Mouse (Mus musculus): ENCODE measurements at regions not wholly inside any gene's neighbourhood (a gene's known extent, or its start where the extent isn't known, plus 50 kb on each side); places are given as distances from the start of the nearest gene placed in this dataset.

GRCm38 (mm10) chr4:131372517-131372916 is 428.3 kb downstream of the Matn1 start:
- no peak for DNase-seq (ENCODE audit: low spot score)

DNA sequence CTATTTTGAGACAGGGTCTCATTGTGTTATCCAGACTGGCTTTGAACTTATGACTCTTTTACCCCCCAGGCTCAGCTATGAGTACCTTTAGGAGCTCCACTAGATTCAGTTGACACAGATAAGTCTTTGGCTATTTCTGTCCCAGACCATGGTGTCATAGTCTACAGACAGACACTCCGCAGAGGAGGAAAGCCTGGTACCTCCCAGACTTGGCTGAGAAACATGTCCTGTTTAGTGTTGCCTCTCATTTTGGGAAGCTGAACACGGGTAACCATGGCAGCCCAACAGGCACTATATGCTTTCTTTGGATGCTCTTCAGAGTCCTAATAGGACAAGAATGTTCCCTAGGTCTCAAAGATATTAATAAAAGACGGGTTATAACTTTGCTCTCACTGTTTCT is 429.0 kb downstream of the Matn1 start:
- DNase-seq (ENCODE audit: low spot score): no peak

- DNase-seq (ENCODE audit: low spot score): no peak
These were observed 430.5 kb downstream of the Matn1 start for GRCm38 (mm10) chr4:131374527-131375290.

GRCm38 (mm10) chr4:131381063-131381462 is 436.9 kb downstream of the Matn1 start:
- no peak for DNase-seq (ENCODE audit: low spot score)

- no peak for DNase-seq (ENCODE audit: low spot score)
These were observed 437.3 kb downstream of the Matn1 start for GRCm38 (mm10) chr4:131381529-131381928.

- no peak for DNase-seq (ENCODE audit: low spot score)
These were observed 439.7 kb downstream of the Matn1 start for GRCm38 (mm10) chr4:131383862-131384261.

GRCm38 (mm10) chr4:131386961-131387360 is 442.8 kb downstream of the Matn1 start:
- no peak for DNase-seq (ENCODE audit: low spot score)

- DNase-seq (ENCODE audit: low spot score): peak; percentile 2
These were observed 446.8 kb downstream of the Ptpru start for GRCm38 (mm10) chr4:131391119-131391923.

DNA sequence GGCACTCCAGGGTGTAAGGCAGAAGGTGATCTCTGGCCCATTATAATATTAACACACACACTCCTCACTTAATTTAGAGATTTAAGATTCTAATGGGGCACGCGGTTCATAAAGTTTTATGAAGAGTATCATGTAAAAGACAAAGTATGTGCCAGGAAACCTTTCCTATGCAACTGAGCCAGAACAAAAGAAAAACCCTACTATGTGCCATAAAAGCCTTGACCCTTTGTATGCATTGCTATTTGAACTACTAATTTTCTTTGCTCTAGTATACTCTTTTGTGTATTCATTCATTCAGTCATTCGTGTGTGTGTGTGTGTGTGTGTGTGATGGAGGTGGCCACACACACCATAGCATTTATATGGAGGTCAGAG is 446.2 kb downstream of the Ptpru start:
- DNase-seq (ENCODE audit: low spot score): no peak

GRCm38 (mm10) chr4:131392478-131392877 is 445.6 kb downstream of the Ptpru start:
- DNase-seq (ENCODE audit: low spot score): no peak

DNA sequence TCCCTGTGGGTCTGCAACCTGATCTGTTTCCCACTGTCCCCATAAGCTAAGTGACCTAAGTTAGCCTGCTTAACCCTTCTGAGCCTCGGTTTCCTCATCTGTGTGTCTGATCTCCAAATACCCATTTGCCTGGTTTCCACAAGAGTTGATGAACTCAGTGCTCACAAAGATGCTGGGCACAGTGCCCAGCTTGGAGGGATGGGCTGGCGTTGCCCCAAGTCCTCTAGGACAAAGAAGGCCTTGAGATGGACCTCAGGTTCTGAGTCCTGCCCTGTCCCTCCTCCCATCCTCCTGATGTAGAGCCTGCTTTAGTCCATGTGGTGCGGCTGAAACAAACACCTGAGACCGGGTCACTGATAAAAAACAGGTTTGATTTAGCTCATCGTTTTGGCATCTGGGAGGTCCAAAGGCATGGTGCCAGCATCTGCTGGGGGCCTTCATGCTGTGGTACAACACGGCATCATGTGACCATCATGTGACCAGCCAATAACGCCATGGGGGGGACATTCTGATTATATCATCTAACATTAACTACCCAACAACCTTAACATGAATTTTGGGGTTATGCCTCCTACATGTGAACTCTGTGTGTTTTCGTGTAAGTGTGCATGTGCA is 441.8 kb downstream of the Ptpru start:
- no peak for DNase-seq (ENCODE audit: low spot score)

- no peak for DNase-seq (ENCODE audit: low spot score)
These were observed 440.9 kb downstream of the Ptpru start for GRCm38 (mm10) chr4:131397161-131397560.

DNA sequence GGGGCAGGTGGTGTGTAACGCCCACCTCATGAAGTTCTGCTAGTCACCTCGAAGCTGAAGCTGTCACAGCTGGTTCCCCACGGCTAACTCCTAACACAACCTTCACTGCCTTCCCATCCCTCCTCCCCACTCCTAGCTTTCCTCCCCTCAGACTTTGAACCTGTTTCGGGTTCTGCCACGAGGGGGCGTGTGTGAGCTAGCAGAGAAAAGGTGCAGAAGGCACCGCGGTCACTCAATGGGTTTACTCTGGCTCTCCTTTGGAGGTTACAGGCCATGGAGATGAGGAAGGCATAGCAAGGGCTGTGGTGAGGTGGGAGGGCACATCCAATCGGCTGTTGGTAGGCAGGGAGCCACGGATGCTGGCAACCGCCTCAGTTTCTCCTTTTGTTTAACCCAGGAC is 437.3 kb downstream of the Ptpru start:
- DNase-seq (ENCODE audit: low spot score): peak; percentile 16

DNA sequence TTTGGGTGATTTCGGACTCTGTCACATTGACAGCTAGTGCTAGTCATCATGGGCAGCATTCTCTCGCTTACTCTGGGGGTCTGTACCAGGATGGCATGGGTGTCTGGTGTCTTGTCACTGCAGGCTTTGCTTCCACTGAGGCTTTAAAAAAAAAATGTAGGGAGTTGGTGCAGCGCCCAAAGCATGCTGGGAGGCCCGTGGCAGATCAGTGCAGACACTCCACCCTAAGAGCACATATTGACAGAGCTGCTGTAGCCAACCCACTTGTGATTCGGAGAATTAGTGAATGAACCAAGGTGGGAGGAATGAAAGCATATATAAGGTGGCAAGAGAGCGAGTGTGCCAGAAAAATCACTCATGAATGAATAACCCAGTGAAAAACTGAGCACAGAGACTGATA is 436.8 kb downstream of the Ptpru start:
- DNase-seq (ENCODE audit: low spot score): no peak

GRCm38 (mm10) chr4:131405376-131406017 is 432.6 kb downstream of the Ptpru start:
- no peak for DNase-seq (ENCODE audit: low spot score)

DNA sequence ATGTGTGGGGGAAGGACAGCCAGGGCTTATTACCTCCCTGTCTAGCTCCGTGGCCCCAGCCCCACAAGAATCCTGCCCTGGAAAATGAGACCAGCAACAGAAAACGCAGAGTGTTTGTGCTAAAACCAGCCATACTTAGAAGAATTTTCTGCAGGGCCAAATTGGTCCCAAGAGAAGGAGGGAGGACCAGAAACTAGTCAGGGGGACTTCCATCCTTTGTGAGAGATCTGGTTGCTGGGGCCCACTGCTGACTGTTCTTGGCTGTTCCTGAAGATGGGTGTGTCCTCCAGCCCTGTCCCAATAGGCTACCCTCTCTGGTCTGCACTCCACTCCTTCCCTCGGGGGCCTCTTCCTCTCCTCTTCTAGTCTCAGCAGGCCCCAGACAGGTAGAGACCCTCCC is 430.6 kb downstream of the Ptpru start:
- DNase-seq (ENCODE audit: low spot score): no peak

- DNase-seq (ENCODE audit: low spot score): no peak
These were observed 429.4 kb downstream of the Ptpru start for GRCm38 (mm10) chr4:131408644-131409043.

- DNase-seq (ENCODE audit: low spot score): peak; percentile 12
These were observed 428.3 kb downstream of the Ptpru start for GRCm38 (mm10) chr4:131409805-131410204.

- DNase-seq (ENCODE audit: low spot score): no peak
These were observed 426.2 kb downstream of the Ptpru start for GRCm38 (mm10) chr4:131411936-131412335.

DNA sequence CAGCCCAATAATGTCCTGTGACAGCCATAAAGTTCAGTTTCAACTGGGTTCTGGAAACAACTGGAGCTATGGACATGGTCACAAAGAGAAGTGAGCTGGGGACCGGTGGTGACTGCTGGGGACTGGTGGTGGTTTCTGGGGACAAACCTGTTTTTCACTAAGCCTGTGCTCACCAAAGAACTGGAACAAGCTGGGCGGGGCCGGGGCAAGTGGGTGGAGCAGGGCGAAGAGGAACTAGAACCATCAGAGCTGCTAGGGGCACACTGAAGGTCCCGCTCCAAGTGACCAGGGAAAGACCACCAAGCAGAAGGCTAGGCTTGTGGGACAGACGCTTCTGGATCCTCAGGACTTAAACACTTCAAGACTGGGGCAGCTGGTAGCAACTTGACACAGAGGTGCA is 424.7 kb downstream of the Ptpru start:
- no peak for DNase-seq (ENCODE audit: low spot score)

GRCm38 (mm10) chr4:131415453-131415852 is 422.6 kb downstream of the Ptpru start:
- no peak for DNase-seq (ENCODE audit: low spot score)

DNA sequence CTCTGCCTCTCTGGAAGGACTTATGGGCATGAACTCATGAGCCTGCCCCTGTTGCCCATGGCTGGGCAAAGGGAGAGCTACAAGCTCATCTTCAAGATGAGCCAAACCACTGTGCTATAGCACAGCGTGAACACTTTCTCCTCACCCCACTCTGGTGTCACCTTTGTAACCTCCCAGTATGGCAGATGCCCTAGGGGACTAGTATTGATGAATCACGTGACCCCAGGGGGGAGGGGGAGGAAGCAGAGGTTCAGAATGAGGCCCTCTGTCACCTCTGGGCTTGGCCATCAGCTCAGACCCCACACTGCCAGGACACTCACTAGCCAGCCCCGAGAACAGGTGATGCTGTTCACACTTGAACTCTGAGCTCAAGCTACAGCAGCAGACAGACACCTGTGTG is 421.9 kb downstream of the Ptpru start:
- DNase-seq (ENCODE audit: low spot score): no peak
